Mouse (Mus musculus) myocyte (in vitro differentiated cells): ENCODE data around the gene D6Wsu163e. TPM values are rescaled to one million over a fixed set of nuclear protein-coding genes. Genes with fewer than 3 reads are reported as not detected.
A peak's percentile ranks its signal among the peaks of the same experiment; 100 is the strongest.

ENCODE experiments used
- H3K27me3 ChIP-seq: one replicate; pipeline ENCODE4 v1.6.1; 2011; ENCODE audit not compliant: control insufficient read depth, insufficient read depth, insufficient read length
- H3K36me3 ChIP-seq: one replicate; pipeline ENCODE4 v1.6.1; 2011; ENCODE audit not compliant: control insufficient read depth, insufficient read depth
- H3K4me2 ChIP-seq: one replicate; pipeline ENCODE4 v1.6.1; 2011; ENCODE audit warnings: low read depth, control low read depth
- H3K4me3 ChIP-seq: one replicate; pipeline ENCODE4 v1.5.1; 2011; ENCODE audit warnings: mild to moderate bottlenecking, control low read depth, moderate library complexity
- H3K79me2 ChIP-seq: one replicate; pipeline ENCODE4 v1.6.1; 2011; ENCODE audit not compliant: control insufficient read depth, insufficient read depth
- H3ac ChIP-seq: one replicate; pipeline ENCODE4 v1.6.1; 2011; ENCODE audit not compliant: control insufficient read depth, insufficient read length
- CEBPB ChIP-seq: IDR thresholded peaks from 2 replicates; pipeline ENCODE4 v1.6.1; 2011; ENCODE audit warnings: mild to moderate bottlenecking, moderate library complexity; ENCODE audit not compliant: poor library complexity, insufficient read depth, severe bottlenecking
- E2F4 ChIP-seq: IDR thresholded peaks from one replicate; pipeline ENCODE4 v1.6.1; 2011; ENCODE audit warnings: mild to moderate bottlenecking, control low read depth, moderate library complexity; ENCODE audit not compliant: insufficient read depth
- MAX ChIP-seq: IDR thresholded peaks from one replicate; pipeline ENCODE4 v1.6.1; 2011; ENCODE audit warnings: low read depth, mild to moderate bottlenecking, control low read depth
- MYOD1 ChIP-seq, 3 experiments: IDR thresholded peaks; one replicate each; pipeline ENCODE4 v1.6.1; 2011; ENCODE audit warnings: control low read depth in 2 of 3, low read depth in 2 of 3, mild to moderate bottlenecking in 2 of 3, moderate library complexity in 1 of 3; ENCODE audit not compliant: insufficient read length in 2 of 3, control insufficient read depth in 1 of 3
- MYOG ChIP-seq, 3 experiments: IDR thresholded peaks; one replicate each; pipeline ENCODE4 v1.6.1; 2011; ENCODE audit warnings: control low read depth in 2 of 3, low read depth in 2 of 3, mild to moderate bottlenecking in 2 of 3; ENCODE audit not compliant: insufficient read length in 2 of 3, control insufficient read depth in 1 of 3, insufficient read depth in 1 of 3
- POLR2A ChIP-seq: IDR thresholded peaks from one replicate; pipeline ENCODE4 v1.6.1; 2011; ENCODE audit warnings: low read depth, mild to moderate bottlenecking, control low read depth, moderate library complexity; ENCODE audit not compliant: insufficient read length
- POLR2AphosphoS2 ChIP-seq: IDR thresholded peaks from one replicate; pipeline ENCODE4 v1.6.1; 2011; ENCODE audit warnings: low read depth, control low read depth; ENCODE audit not compliant: insufficient read length
- REST ChIP-seq: IDR thresholded peaks from one replicate; pipeline ENCODE4 v1.6.1; 2011; ENCODE audit warnings: mild to moderate bottlenecking, control low read depth, moderate library complexity; ENCODE audit not compliant: insufficient read depth, insufficient read length
- SRF ChIP-seq: IDR thresholded peaks from one replicate; pipeline ENCODE4 v1.6.1; 2011; ENCODE audit warnings: low read depth; ENCODE audit not compliant: control insufficient read depth, insufficient read length
- TCF12 ChIP-seq: IDR thresholded peaks from one replicate; pipeline ENCODE4 v1.6.1; 2011; ENCODE audit warnings: mild to moderate bottlenecking, control low read depth; ENCODE audit not compliant: poor library complexity, insufficient read depth, severe bottlenecking
- TCF3 ChIP-seq: IDR thresholded peaks from one replicate; pipeline ENCODE4 v1.6.1; 2011; ENCODE audit warnings: low read depth, control low read depth; ENCODE audit not compliant: insufficient read length
- USF1 ChIP-seq: IDR thresholded peaks from one replicate; pipeline ENCODE4 v1.6.1; 2011; ENCODE audit warnings: low read depth, mild to moderate bottlenecking, control low read depth, moderate library complexity
- polyA plus RNA-seq: library from polyadenylated mRNA; unstranded; fragments of >200 nt; fragmentation: generic; extraction: Trizol; gene quantifications from one replicate; pipeline ENCODE4 v1.2.1, GENCODE M21; 2012; ENCODE audit warnings: missing spikeins

D6Wsu163e gene
- 18.4 TPM for polyA plus RNA-seq

GRCm38 (mm10) chr6:126939487-126940171 lies at the start of gene D6Wsu163e, which contains the start of gene Rad51ap1:
TSS of gene D6Wsu163e (plus strand) at chr6:126939962.
TSS of gene Rad51ap1 (minus strand) at chr6:126939587.
- H3K27me3 ChIP-seq = no peaks in the 10 kb centered on the region
- peaks cover 10% of the 10 kb centered on the region for H3K36me3 ChIP-seq
- H3ac ChIP-seq = peak within 1 kb of the TSS; percentile 75
- TF ChIP-seq SRF (no peak), POLR2A (peak; percentile 59), TCF3 (no peak), CEBPB (no peak), POLR2AphosphoS2 (peak; percentile 68), MYOG (IDR thresholded peaks at IDR 0.05; ENCODE audit: control insufficient read depth in 1 of 3, insufficient read depth in 1 of 3, insufficient read length in 2 of 3, low read depth in 2 of 3) (peak in 2 of 3 experiments; percentile 35 to 70), MAX (peak; percentile 86), E2F4 (peak; percentile 93), MYOD1 (IDR thresholded peaks at IDR 0.05; ENCODE audit: control insufficient read depth in 1 of 3, insufficient read length in 2 of 3, low read depth in 2 of 3) (peak in 2 of 3 experiments; percentile 29 to 64), REST (no peak), USF1 (peak; percentile 88), TCF12 (no peak)
- H3K79me2 ChIP-seq = peaks cover 15% of the 10 kb centered on the region
- H3K4me2 ChIP-seq = peak within 1 kb of the TSS; percentile 94
- peak within 1 kb of the TSS; percentile 78 for H3K4me3 ChIP-seq

DNA sequence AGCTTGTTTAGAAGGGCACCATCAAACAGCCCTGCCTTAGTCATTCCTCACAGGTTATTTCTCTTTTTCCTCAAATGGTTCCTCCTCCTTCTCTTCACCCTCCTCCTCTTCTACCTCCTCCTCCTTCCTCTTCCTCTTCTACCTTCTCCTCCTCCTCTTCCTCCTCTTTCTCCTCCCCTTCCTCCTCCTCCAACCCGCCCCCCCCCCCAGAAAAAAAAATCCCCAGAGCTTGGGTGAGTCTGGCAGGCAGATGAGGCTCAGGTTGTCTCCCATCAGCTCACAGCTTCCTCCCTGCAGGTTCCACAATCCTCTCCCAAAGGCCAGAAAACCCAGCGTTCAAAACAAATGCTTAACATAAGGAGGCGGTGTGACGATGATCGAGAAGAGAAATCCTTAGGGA lies 32.4 kb upstream of the D6Wsu163e start:
- Histone ChIP-seq H3ac (no peak overlapping the region), H3K4me2 (no peak overlapping the region), H3K4me3 (no peak overlapping the region), H3K27me3 (no peaks in the 10 kb centered on the region), H3K79me2 (no peaks in the 10 kb centered on the region), H3K36me3 (no peaks in the 10 kb centered on the region)
- TF ChIP-seq TCF3 (no peak), CEBPB (no peak), SRF (no peak), POLR2AphosphoS2 (no peak), MAX (no peak), TCF12 (no peak), POLR2A (no peak), MYOG (IDR thresholded peaks at IDR 0.05; ENCODE audit: control insufficient read depth in 1 of 3, insufficient read depth in 1 of 3, insufficient read length in 2 of 3, low read depth in 2 of 3) (no peak)

- Histone ChIP-seq H3K79me2 (no peaks in the 10 kb centered on the region), H3K36me3 (no peaks in the 10 kb centered on the region), H3K27me3 (no peaks in the 10 kb centered on the region), H3ac (no peak overlapping the region), H3K4me2 (no peak overlapping the region), H3K4me3 (no peak overlapping the region)
- TF ChIP-seq MYOD1 (IDR thresholded peaks at IDR 0.05; ENCODE audit: control insufficient read depth in 1 of 3, insufficient read length in 2 of 3, low read depth in 2 of 3) (no peak), TCF12 (no peak), CEBPB (no peak), POLR2A (no peak), E2F4 (no peak), MYOG (IDR thresholded peaks at IDR 0.05; ENCODE audit: control insufficient read depth in 1 of 3, insufficient read depth in 1 of 3, insufficient read length in 2 of 3, low read depth in 2 of 3) (no peak)
These were observed 31.9 kb upstream of the D6Wsu163e start for GRCm38 (mm10) chr6:126907876-126908275.

DNA sequence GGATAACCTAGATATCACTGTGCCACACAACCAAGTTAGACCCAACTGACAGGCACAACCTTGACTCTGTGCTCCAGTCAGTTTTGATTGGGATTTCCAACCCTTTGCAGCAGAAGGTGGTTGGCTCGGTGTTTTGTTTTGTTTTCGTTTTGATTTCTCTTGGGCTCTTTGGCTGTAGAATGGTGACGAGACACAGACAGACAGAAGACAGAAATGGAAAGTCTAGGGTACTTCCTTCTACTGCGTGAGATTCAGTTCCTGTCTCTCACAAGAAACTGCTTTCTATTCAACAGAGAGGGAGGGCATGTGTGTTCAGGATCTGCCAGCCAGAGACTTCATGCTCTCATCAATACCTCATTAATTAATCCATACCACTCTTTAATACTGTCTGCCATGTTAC lies 29.0 kb upstream of the D6Wsu163e start:
- Histone ChIP-seq H3ac (no peak overlapping the region), H3K4me2 (no peak overlapping the region), H3K4me3 (no peak overlapping the region), H3K27me3 (no peaks in the 10 kb centered on the region), H3K79me2 (no peaks in the 10 kb centered on the region), H3K36me3 (no peaks in the 10 kb centered on the region)
- TF ChIP-seq CEBPB (no peak), MYOG (IDR thresholded peaks at IDR 0.05; ENCODE audit: control insufficient read depth in 1 of 3, insufficient read depth in 1 of 3, insufficient read length in 2 of 3, low read depth in 2 of 3) (no peak), MYOD1 (IDR thresholded peaks at IDR 0.05; ENCODE audit: control insufficient read depth in 1 of 3, insufficient read length in 2 of 3, low read depth in 2 of 3) (no peak), POLR2A (no peak), USF1 (no peak), POLR2AphosphoS2 (no peak), SRF (no peak), E2F4 (no peak), REST (no peak), MAX (no peak), TCF12 (no peak), TCF3 (no peak)

GRCm38 (mm10) chr6:126914928-126915327 lies 24.8 kb upstream of the D6Wsu163e start:
- Histone ChIP-seq H3K4me2 (no peak overlapping the region), H3ac (no peak overlapping the region), H3K27me3 (no peaks in the 10 kb centered on the region), H3K79me2 (no peaks in the 10 kb centered on the region), H3K4me3 (no peak overlapping the region), H3K36me3 (no peaks in the 10 kb centered on the region)
- TF ChIP-seq USF1 (no peak), TCF12 (no peak), POLR2AphosphoS2 (no peak), SRF (no peak), CEBPB (no peak), E2F4 (no peak), MYOD1 (IDR thresholded peaks at IDR 0.05; ENCODE audit: control insufficient read depth in 1 of 3, insufficient read length in 2 of 3, low read depth in 2 of 3) (no peak), POLR2A (no peak), TCF3 (no peak), MAX (no peak), REST (no peak), MYOG (IDR thresholded peaks at IDR 0.05; ENCODE audit: control insufficient read depth in 1 of 3, insufficient read depth in 1 of 3, insufficient read length in 2 of 3, low read depth in 2 of 3) (no peak)
